8 mouse cellular contexts compared by ENCODE assay signal in the genomic region with DNA sequence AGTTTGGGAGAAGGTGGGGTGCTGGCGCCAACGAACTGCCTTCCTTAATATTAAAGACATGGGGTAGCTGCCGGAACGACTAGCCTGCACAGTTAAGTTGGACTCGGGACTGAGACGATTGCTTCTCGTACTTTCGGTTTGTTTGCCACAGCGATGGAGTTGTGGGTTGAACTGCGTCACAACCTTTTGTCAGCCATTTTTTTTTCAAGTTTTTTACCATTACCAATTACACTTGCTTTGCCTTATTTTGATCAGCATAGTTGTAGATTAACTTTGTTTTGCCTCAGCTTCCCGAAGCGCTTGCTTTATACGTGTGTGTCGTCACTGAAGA. TPM values are rescaled to one million over a fixed set of nuclear protein-coding genes. Genes with fewer than 3 reads are reported as not detected.
DNase-seq lines count a peak whose midpoint lies in the region; ATAC-seq and TF ChIP-seq lines count a peak whose summit lies in the region.

No protein-coding gene starts in this region.

- no peaks in the 10 kb centered on the region for H3K36me3 ChIP-seq in lung, embryonic 16.5 days (ENCODE audit: control insufficient read depth, insufficient read depth, low read length)
- no peaks in the 10 kb centered on the region for H3K36me3 ChIP-seq in limb, embryonic 13.5 days
- H3K36me3 ChIP-seq in small intestine, adult 2 months (ENCODE audit: control insufficient read depth, insufficient read depth, low read length) = no peaks in the 10 kb centered on the region

- H3K4me1 ChIP-seq in lung, embryonic 16.5 days (replicated peaks; ENCODE audit: control insufficient read depth, insufficient read depth, low read length) = peaks cover 15% of the 10 kb centered on the region
- peaks cover 6% of the 10 kb centered on the region for H3K4me1 ChIP-seq in embryonic fibroblast, embryonic 13.5 days (ENCODE audit: control insufficient read depth, insufficient read depth, low read length)
- peaks cover 21% of the 10 kb centered on the region for H3K4me1 ChIP-seq in limb, embryonic 13.5 days
- no peaks in the 10 kb centered on the region for H3K4me1 ChIP-seq in small intestine, adult 2 months (ENCODE audit: control insufficient read depth, insufficient read depth, insufficient read length, low read length)

- DNase-seq in lung, postnatal 4 days = no peak
- no peak for DNase-seq in urinary bladder, postnatal 25 days (ENCODE audit: low spot score)
- no peak for DNase-seq in right cerebral cortex, postnatal 25 days
- no peak for DNase-seq in cerebellum, postnatal 4 days (ENCODE audit: low spot score in 2 of 2)

- TF ChIP-seq CTCF in embryonic fibroblast, embryonic 13.5 days (IDR thresholded peaks at IDR 0.05; ENCODE audit: borderline replicate concordance, insufficient read depth, low read length) = no peak
- TF ChIP-seq CTCF in small intestine, adult 2 months (IDR thresholded peaks at IDR 0.05; ENCODE audit: extremely low read depth, insufficient read length, insufficient replicate concordance, low read depth, low read length) = no peak

- no peak for ATAC-seq in lung, embryonic 16.5 days (ENCODE audit: low read depth)
- no peak; the same call in 1 of the 2 replicates for ATAC-seq in limb, embryonic 13.5 days (ENCODE audit: low FRiP score, low read depth)

- peak overlapping the region; percentile 92 for H3K4me2 ChIP-seq in lung, embryonic 16.5 days (ENCODE audit: low read depth, low read length)
- H3K4me2 ChIP-seq in limb, embryonic 13.5 days (replicated peaks) = peak overlapping the region; percentile 95

- TF ChIP-seq POLR2A in embryonic fibroblast, embryonic 13.5 days (IDR thresholded peaks at IDR 0.05; ENCODE audit: low read depth, low read length) = peak; percentile 67
- no peak for TF ChIP-seq POLR2A in small intestine, adult 2 months (IDR thresholded peaks at IDR 0.05; ENCODE audit: low read depth, low read length)

- peak overlapping the region; percentile 71 for H3K4me3 ChIP-seq in lung, embryonic 16.5 days (ENCODE audit: low read length)
- peak overlapping the region; percentile 83 for H3K4me3 ChIP-seq in embryonic fibroblast, embryonic 13.5 days (ENCODE audit: insufficient read depth, low read length)
- H3K4me3 ChIP-seq in limb, embryonic 13.5 days = peak overlapping the region; percentile 64
- H3K4me3 ChIP-seq in small intestine, adult 2 months (ENCODE audit: low read depth, low read length) = peak overlapping the region; percentile 81

- under 1% methylated on average over 14 of the region's 14 CpGs for WGBS in lung, embryonic 16.5 days
- WGBS in limb, embryonic 13.5 days = 2% methylated on average over 14 of the region's 14 CpGs
- WGBS in small intestine, adult 2 months = under 1% methylated on average over 14 of the region's 14 CpGs

- no peaks in the 10 kb centered on the region for H3K9me3 ChIP-seq in lung, embryonic 16.5 days (ENCODE audit: control insufficient read depth, low read length)
- no peaks in the 10 kb centered on the region for H3K9me3 ChIP-seq in limb, embryonic 13.5 days

- no peaks in the 10 kb centered on the region for H3K27me3 ChIP-seq in lung, embryonic 16.5 days (ENCODE audit: control insufficient read depth, insufficient read depth, low read depth, low read length)
- no peaks in the 10 kb centered on the region for H3K27me3 ChIP-seq in limb, embryonic 13.5 days
- H3K27me3 ChIP-seq in small intestine, adult 2 months (ENCODE audit: control insufficient read depth, insufficient read depth, low read length) = no peaks in the 10 kb centered on the region

- H3K9ac ChIP-seq in lung, embryonic 16.5 days (ENCODE audit: low read length) = peak overlapping the region; percentile 92
- H3K9ac ChIP-seq in limb, embryonic 13.5 days = peak overlapping the region; percentile 89

- peak overlapping the region; percentile 100 for H3K27ac ChIP-seq in lung, embryonic 16.5 days (ENCODE audit: low read length)
- H3K27ac ChIP-seq in embryonic fibroblast, embryonic 13.5 days (ENCODE audit: insufficient read depth, low read length) = peak overlapping the region; percentile 96
- H3K27ac ChIP-seq in limb, embryonic 13.5 days = peak overlapping the region; percentile 98
- peak overlapping the region; percentile 99 for H3K27ac ChIP-seq in small intestine, adult 2 months (ENCODE audit: insufficient read depth, low read depth, low read length)

RNA-seq across cellular contexts. Expression of gene Hist1h1c, which starts 1.3 kb away (rescaled TPM):
- 36.9 and 37.8 TPM in 2 replicates for polyA plus RNA-seq in lung, embryonic 16.5 days (2015; fragmentation: Nextera tagmentation; extraction: Ambion mirVana)
- 69.4 and 72.0 TPM in 2 replicates for polyA plus RNA-seq in embryonic fibroblast, embryonic 13.5 days (2011; ENCODE audit: insufficient read length, low read depth, missing spikeins)
- polyA plus RNA-seq in limb, embryonic 13.5 days (2015; fragmentation: Nextera tagmentation; extraction: Ambion mirVana) = 22.0 and 23.8 TPM in 2 replicates
- polyA plus RNA-seq in small intestine, adult 2 months (2012; rRNA removed) = 25.6 and 68.0 TPM in 2 replicates

RNA-seq across cellular contexts. Expression of gene Hist1h3c, which starts 5.5 kb away (rescaled TPM):
- 5.9 and 9.7 TPM in 2 replicates for polyA plus RNA-seq in lung, embryonic 16.5 days (2015; fragmentation: Nextera tagmentation; extraction: Ambion mirVana)
- 2.6 and 5.4 TPM in 2 replicates for polyA plus RNA-seq in embryonic fibroblast, embryonic 13.5 days (2011; ENCODE audit: insufficient read length, low read depth, missing spikeins)
- polyA plus RNA-seq in limb, embryonic 13.5 days (2015; fragmentation: Nextera tagmentation; extraction: Ambion mirVana) = 17.7 and 20.6 TPM in 2 replicates
- 39.3 and 49.1 TPM in 2 replicates for polyA plus RNA-seq in small intestine, adult 2 months (2012; rRNA removed)

RNA-seq across cellular contexts. Expression of gene Hist1h2bb, which starts 6.6 kb away (rescaled TPM):
- 4.0 and 4.9 TPM in 2 replicates for polyA plus RNA-seq in lung, embryonic 16.5 days (2015; fragmentation: Nextera tagmentation; extraction: Ambion mirVana)
- polyA plus RNA-seq in embryonic fibroblast, embryonic 13.5 days (2011; ENCODE audit: insufficient read length, low read depth, missing spikeins) = 4.2 and 5.7 TPM in 2 replicates
- polyA plus RNA-seq in limb, embryonic 13.5 days (2015; fragmentation: Nextera tagmentation; extraction: Ambion mirVana) = 2.2 and 3.1 TPM in 2 replicates
- polyA plus RNA-seq in small intestine, adult 2 months (2012; rRNA removed) = 17.8 and 19.7 TPM in 2 replicates

RNA-seq across cellular contexts. Expression of gene Hist1h2ab, which starts 11.0 kb away (rescaled TPM):
- 33.4 and 44.6 TPM in 2 replicates for polyA plus RNA-seq in lung, embryonic 16.5 days (2015; fragmentation: Nextera tagmentation; extraction: Ambion mirVana)
- 10.0 and 12.3 TPM in 2 replicates for polyA plus RNA-seq in embryonic fibroblast, embryonic 13.5 days (2011; ENCODE audit: insufficient read length, low read depth, missing spikeins)
- 47.8 and 56.8 TPM in 2 replicates for polyA plus RNA-seq in limb, embryonic 13.5 days (2015; fragmentation: Nextera tagmentation; extraction: Ambion mirVana)
- polyA plus RNA-seq in small intestine, adult 2 months (2012; rRNA removed) = 32.5 and 55.3 TPM in 2 replicates

RNA-seq across cellular contexts. Expression of gene Hist1h3b, which starts 12.2 kb away (rescaled TPM):
- 13.3 and 14.0 TPM in 2 replicates for polyA plus RNA-seq in lung, embryonic 16.5 days (2015; fragmentation: Nextera tagmentation; extraction: Ambion mirVana)
- 5.6 and 6.3 TPM in 2 replicates for polyA plus RNA-seq in embryonic fibroblast, embryonic 13.5 days (2011; ENCODE audit: insufficient read length, low read depth, missing spikeins)
- polyA plus RNA-seq in limb, embryonic 13.5 days (2015; fragmentation: Nextera tagmentation; extraction: Ambion mirVana) = 14.7 and 16.3 TPM in 2 replicates
- polyA plus RNA-seq in small intestine, adult 2 months (2012; rRNA removed) = 39.8 and 49.8 TPM in 2 replicates
